Mouse (Mus musculus) testis, adult 2 months (tissue): ENCODE results near the gene Senp3. TPM values are rescaled to one million over a fixed set of nuclear protein-coding genes. Genes with fewer than 3 reads are reported as not detected.

ENCODE experiments used
- H3K27ac ChIP-seq: fragments of 200-500 bp; 2 replicates; pipeline ENCODE4 v1.5.1; 2012; ENCODE audit warnings: low read depth, low read length; ENCODE audit not compliant: control insufficient read depth, insufficient read depth
- H3K27me3 ChIP-seq: fragments of 200-500 bp; 2 replicates; pipeline ENCODE4 v1.6.1; 2012; ENCODE audit warnings: mild to moderate bottlenecking, low read length, moderate library complexity; ENCODE audit not compliant: control insufficient read depth, insufficient read depth
- H3K36me3 ChIP-seq: fragments of 200-500 bp; 2 replicates; pipeline ENCODE4 v1.6.1; 2012; ENCODE audit warnings: mild to moderate bottlenecking, low read length; ENCODE audit not compliant: control insufficient read depth, insufficient read depth
- H3K4me1 ChIP-seq: fragments of 200-500 bp; 2 replicates; pipeline ENCODE4 v1.6.1; 2012; ENCODE audit warnings: low read length; ENCODE audit not compliant: control insufficient read depth, insufficient read depth
- H3K4me3 ChIP-seq: fragments of 200-500 bp; 2 replicates; pipeline ENCODE4 v1.5.1; 2012; ENCODE audit warnings: low read depth, mild to moderate bottlenecking, low read length, moderate library complexity, mixed read lengths; ENCODE audit not compliant: control insufficient read depth
- CTCF ChIP-seq: fragments of 200-500 bp; IDR thresholded peaks from 2 replicates; pipeline ENCODE4 v1.5.1; 2012; ENCODE audit warnings: low read depth, mild to moderate bottlenecking, inconsistent platforms, low read length, moderate library complexity; ENCODE audit not compliant: control insufficient read depth, insufficient read depth, insufficient replicate concordance
- POLR2A ChIP-seq: fragments of 200-500 bp; IDR thresholded peaks from 2 replicates; pipeline ENCODE4 v1.6.1; 2012; ENCODE audit warnings: low read depth, mild to moderate bottlenecking, inconsistent platforms, low read length, moderate library complexity; ENCODE audit not compliant: control insufficient read depth
- polyA plus RNA-seq: library from polyadenylated mRNA; depleted of rRNA; stranded (reverse); fragments of >200 nt; gene quantifications from 2 replicates; pipeline ENCODE4 v1.2.3, GENCODE M21; 2012

The Senp3 gene
- polyA plus RNA-seq, 1 experiment = 67.6 TPM

DNA sequence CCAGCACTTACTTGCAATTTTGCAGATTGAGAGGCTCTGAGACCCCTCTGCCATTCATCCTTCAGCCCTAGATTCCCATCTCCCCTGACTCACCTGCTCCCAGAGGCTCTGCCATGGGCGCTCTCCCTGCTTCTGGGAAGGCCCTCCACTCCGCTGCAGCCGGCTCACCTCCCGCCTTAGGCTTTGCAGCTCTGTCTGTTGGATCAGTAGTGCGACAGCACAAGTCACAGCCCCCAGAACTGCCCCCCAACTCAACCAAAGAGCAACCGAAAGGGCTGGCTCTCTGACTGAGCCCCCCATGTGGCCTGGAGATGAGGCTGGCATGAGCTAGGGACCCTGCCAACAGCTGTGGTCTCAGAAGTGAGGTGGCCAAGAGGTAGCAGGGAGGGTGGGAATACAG lies 3.1 kb upstream of the Senp3 start:
- Histone ChIP-seq H3K4me3 (no peak overlapping the region), H3K27me3 (no peaks in the 10 kb centered on the region), H3K4me1 (peaks cover 9% of the 10 kb centered on the region), H3K27ac (peak overlapping the region; percentile 75), H3K36me3 (no peaks in the 10 kb centered on the region)
- TF ChIP-seq CTCF = no peak
- no peak for TF ChIP-seq POLR2A

GRCm38 (mm10) chr11:69684128-69684745 lies 2.4 kb upstream of the Senp3 start:
- no peaks in the 10 kb centered on the region for H3K36me3 ChIP-seq
- peak overlapping the region; percentile 62 for H3K27ac ChIP-seq
- TF ChIP-seq CTCF (no peak), POLR2A (no peak)
- H3K4me1 ChIP-seq = peaks cover 9% of the 10 kb centered on the region
- no peak overlapping the region; the same call in 1 of the 2 replicates for H3K4me3 ChIP-seq
- H3K27me3 ChIP-seq = no peaks in the 10 kb centered on the region

DNA sequence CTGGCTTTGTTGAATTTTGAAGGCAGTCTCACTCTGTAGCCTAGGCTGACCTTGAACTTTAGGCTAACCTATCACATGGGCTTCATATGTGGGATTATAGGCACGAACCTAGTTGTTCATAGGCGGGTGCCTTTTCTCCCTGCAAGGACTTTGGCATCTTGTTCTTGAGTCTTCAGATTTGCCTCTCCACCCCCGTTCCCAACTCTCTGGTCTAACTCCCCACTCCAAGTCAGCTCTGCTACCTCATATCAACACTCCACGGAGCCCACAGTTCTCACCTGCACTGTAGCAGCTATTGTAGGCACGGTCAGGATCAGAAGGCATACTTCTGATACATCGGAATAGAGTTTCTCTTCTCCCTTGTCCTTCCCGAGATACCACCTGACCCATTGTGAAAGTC lies 1.7 kb upstream of the Senp3 start:
- peak overlapping the region; percentile 59 for H3K27ac ChIP-seq
- no peaks in the 10 kb centered on the region for H3K27me3 ChIP-seq
- H3K4me1 ChIP-seq = peaks cover 9% of the 10 kb centered on the region
- H3K4me3 ChIP-seq = no peak overlapping the region
- no peak for TF ChIP-seq POLR2A
- H3K36me3 ChIP-seq = no peaks in the 10 kb centered on the region

DNA sequence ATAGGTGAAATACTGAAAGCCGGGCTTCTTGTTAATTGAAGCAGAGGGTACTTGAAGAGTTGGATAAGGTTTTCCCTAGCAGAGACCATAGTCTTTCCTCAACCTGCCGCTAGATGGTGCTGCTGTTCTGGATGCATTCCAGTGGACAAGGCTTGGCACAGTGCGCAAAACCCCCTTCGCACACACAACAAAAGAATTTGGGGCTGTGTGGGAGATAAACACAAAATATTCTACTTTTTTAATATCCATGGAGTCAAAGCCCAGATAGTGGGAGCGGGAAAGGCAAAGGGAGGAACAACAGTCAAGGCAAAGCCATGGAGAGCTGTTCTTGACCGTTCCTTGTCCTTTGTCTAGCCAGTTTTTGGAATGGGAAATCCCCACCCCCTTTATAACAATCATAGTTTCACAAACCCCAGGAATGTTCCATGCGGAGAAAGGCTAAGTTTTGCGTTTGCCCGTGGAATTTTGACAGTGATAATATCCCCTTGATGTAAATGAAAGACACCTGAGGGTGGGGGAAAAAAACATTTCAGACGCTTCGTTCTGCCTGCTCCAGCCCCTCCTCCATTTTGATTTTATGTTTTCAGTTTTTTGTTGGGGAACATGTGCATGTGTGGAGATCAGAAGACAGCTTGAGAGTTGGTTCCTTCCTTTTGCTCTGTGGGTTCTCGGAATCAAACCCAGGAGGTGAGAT lies 1.1 kb upstream of the Senp3 start:
- peaks cover 9% of the 10 kb centered on the region for H3K4me1 ChIP-seq
- H3K36me3 ChIP-seq = no peaks in the 10 kb centered on the region
- no peaks in the 10 kb centered on the region for H3K27me3 ChIP-seq
- TF ChIP-seq CTCF (peak; percentile 81; the same call in 1 of the 2 replicates), POLR2A (no peak)
- peak overlapping the region; percentile 59 for H3K27ac ChIP-seq
- H3K4me3 ChIP-seq = no peak overlapping the region

DNA sequence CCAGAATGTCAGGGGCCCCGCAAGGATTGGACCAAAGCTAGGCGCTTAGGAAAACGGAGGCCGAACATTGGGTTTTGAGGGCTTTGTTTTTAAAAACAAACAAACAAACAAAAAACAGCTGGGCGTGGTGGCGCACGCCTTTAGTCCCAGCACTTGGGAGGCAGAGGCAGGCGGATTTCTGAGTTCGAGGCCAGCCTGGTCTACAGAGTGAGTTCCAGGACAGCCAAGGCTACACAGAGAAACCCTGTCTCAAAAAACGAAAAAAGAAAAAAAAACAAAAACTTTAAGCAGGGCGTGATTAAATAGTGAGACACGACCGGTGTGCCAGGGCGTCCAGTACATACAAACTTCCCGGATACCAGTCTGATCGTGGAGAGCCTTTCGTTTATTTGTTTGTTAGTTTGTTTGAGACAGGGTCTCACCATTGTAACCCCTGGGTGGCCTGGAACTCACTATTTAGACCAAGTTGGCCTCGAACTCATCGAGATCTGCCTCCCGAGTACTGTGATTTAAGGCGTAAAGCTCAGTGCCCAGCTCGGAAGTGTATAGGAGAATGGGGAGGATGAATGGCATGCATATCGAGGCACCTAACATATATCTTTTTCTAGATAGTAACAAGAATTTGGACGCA lies 440 bp upstream of the Senp3 start:
- TF ChIP-seq POLR2A (no peak), CTCF (no peak)
- Histone ChIP-seq H3K27me3 (no peaks in the 10 kb centered on the region), H3K4me3 (peak overlapping the region; percentile 90), H3K27ac (peak overlapping the region; percentile 74), H3K4me1 (peaks cover 9% of the 10 kb centered on the region), H3K36me3 (no peaks in the 10 kb centered on the region)

DNA sequence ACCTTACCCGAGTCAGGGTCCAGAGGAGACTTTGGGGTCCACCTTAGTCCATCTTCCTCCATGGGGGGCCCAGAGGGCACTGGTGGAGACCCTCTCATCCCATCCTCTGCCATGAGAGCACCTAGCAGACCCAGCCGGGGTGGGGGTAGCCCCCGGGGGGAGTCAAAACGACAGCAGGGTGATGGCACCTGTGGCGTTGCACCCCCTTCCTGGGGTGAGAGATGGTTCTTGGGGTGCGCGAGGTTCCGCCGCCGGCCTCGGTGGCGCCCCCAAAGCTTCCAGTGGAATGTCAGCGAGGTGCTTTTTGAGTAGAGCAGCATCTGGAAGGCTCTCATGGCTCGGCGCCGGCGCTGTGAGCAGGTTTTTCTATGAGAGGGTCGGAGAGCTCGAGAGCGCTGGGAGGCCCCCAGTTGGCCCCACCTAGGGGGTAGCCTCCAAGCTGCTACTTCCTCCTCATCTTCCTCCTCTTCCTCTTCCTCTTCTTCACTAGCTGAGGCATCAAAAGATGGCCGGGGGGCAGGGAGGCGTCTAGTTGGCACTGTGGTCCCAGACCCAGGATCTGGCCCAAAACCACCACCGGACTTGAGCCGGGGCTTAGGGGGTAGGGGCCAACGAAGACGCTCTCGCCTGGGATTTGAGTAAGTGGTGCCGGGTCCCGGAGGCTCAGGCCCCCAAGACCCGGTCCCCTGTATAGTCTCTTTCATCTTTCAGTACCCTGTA lies 1.6 kb downstream of the Senp3 start:
- TF ChIP-seq POLR2A (no peak), CTCF (no peak)
- Histone ChIP-seq H3K27ac (no peak overlapping the region), H3K4me3 (peak overlapping the region; percentile 90), H3K27me3 (no peaks in the 10 kb centered on the region), H3K36me3 (no peaks in the 10 kb centered on the region), H3K4me1 (peaks cover 7% of the 10 kb centered on the region)

- Histone ChIP-seq H3K36me3 (no peaks in the 10 kb centered on the region), H3K4me1 (peaks cover 5% of the 10 kb centered on the region), H3K4me3 (no peak overlapping the region), H3K27ac (no peak overlapping the region), H3K27me3 (no peaks in the 10 kb centered on the region)
- TF ChIP-seq POLR2A (no peak), CTCF (no peak)
Measured at GRCm38 (mm10) chr11:69679144-69679543, 2.7 kb downstream of the Senp3 start.
